In genomic region chr1:75000496-75000895, GRCm38 (mm10) we compare ENCODE assay signal across 10 mouse cellular contexts. TPM values are rescaled to one million over a fixed set of nuclear protein-coding genes. Genes with fewer than 3 reads are reported as not detected.
DNase-seq lines count a peak whose midpoint lies in the region.
"Had no signal": no experiment of that assay in that cellular context is flagged by ENCODE, and none has a peak within 500 bp of the region (broad histone marks: within the 10 kb centered on the region; RNA-seq: fewer than 3 reads in every experiment).

No protein-coding gene starts in this region.

- peak; percentile 5 for DNase-seq in heart, adult 8-10 months (ENCODE audit: low spot score)
- no peak for DNase-seq in heart, embryonic 10.5 days (ENCODE audit: low spot score)
- DNase-seq in urinary bladder, postnatal 14 days (ENCODE audit: low spot score), result peak; percentile 47
- no peak for DNase-seq in urinary bladder, adult 2 months (ENCODE audit: low spot score)
- DNase-seq in c-Kit-positive CD71-positive TER-119-positive erythroid progenitor cells, embryonic 14.5 days (ENCODE audit: low spot score), result peak; percentile 46
- DNase-seq in heart, postnatal 14 days, result peak; percentile 14 to 29
- peak; percentile 17 to 53 for DNase-seq in lung, adult 18-20 months
- peak; percentile 13 for DNase-seq in thymus, postnatal 0 days (ENCODE audit: low spot score)

- H3K9me3 ChIP-seq in heart, embryonic 10.5 days, result no peaks in the 10 kb centered on the region
- H3K9me3 ChIP-seq: embryonic facial prominence, embryonic 13.5 days; stomach, embryonic 15.5 days had no signal

- 3% methylated on average over 1 of the region's 1 CpGs for WGBS in heart, embryonic 10.5 days

- H3K27ac ChIP-seq in heart, embryonic 10.5 days, result no peak overlapping the region
- H3K27ac ChIP-seq: embryonic facial prominence, embryonic 13.5 days; stomach, embryonic 15.5 days had no signal

- no peaks in the 10 kb centered on the region for H3K4me1 ChIP-seq in heart, embryonic 10.5 days
- H3K4me1 ChIP-seq: stomach, embryonic 15.5 days had no signal

- no peaks in the 10 kb centered on the region for H3K36me3 ChIP-seq in heart, embryonic 10.5 days
- H3K36me3 ChIP-seq: embryonic facial prominence, embryonic 13.5 days; stomach, embryonic 15.5 days had no signal

- intact Hi-C loops in heart, postnatal 14 days (cut with DNase I), result no loop called here

- H3K4me3 ChIP-seq in heart, embryonic 10.5 days, result no peak overlapping the region
- H3K4me3 ChIP-seq: embryonic facial prominence, embryonic 13.5 days; stomach, embryonic 15.5 days had no signal

- H3K27me3 ChIP-seq in heart, embryonic 10.5 days (ENCODE audit: insufficient read depth, poor library complexity, severe bottlenecking), result no peaks in the 10 kb centered on the region
- H3K27me3 ChIP-seq: embryonic facial prominence, embryonic 13.5 days; stomach, embryonic 15.5 days had no signal

RNA-seq across cellular contexts. Expression of gene Ihh, which starts 49.0 kb away (rescaled TPM):
- total RNA-seq in heart, adult 8-10 months (2022), result under 1 TPM in 1 of 4 experiments, not detected in 3; 0.24 TPM
- polyA plus RNA-seq in heart, embryonic 10.5 days (2016; fragmentation: Nextera tagmentation; extraction: Ambion mirVana), result 0.11 and 0.75 TPM in 2 replicates
- polyA plus RNA-seq in urinary bladder, adult 2 months (2012; rRNA removed), result 0.16 and 0.21 TPM in 2 replicates
- under 1 TPM in 1 of 2 experiments, not detected in 1; 0.12 TPM for total RNA-seq in heart, postnatal 14 days (2021)
- 0.21 and 0.22 TPM in 2 replicates for polyA plus RNA-seq in thymus, postnatal 0 days (2015; fragmentation: Nextera tagmentation; extraction: Ambion mirVana)

Comparison
In these comparisons a context has a peak if more than half of its experiments do, and no peak if none do; other contexts are left out.
1. DNase-seq: peak in heart, adult 8-10 months (single experiment), urinary bladder, postnatal 14 days (single experiment), c-Kit-positive CD71-positive TER-119-positive erythroid progenitor cells, embryonic 14.5 days (single experiment), heart, postnatal 14 days (2 of 2), lung, adult 18-20 months (2 of 2) and thymus, postnatal 0 days (single experiment); none in heart, embryonic 10.5 days (single experiment) and urinary bladder, adult 2 months (single experiment).